Mouse (Mus musculus) lung, postnatal 0 days (tissue): ENCODE measurements around the gene Inhbc.

Experiments
- CTCF ChIP-seq: IDR thresholded peaks from 2 replicates; pipeline ENCODE4 v1.5.1; 2016; ENCODE audit warnings: antibody characterized with exemption, mild to moderate bottlenecking
- EP300 ChIP-seq: IDR thresholded peaks from 2 replicates; pipeline ENCODE4 v1.6.1; 2016; ENCODE audit warnings: antibody characterized with exemption, mild to moderate bottlenecking, control low read depth

DNA sequence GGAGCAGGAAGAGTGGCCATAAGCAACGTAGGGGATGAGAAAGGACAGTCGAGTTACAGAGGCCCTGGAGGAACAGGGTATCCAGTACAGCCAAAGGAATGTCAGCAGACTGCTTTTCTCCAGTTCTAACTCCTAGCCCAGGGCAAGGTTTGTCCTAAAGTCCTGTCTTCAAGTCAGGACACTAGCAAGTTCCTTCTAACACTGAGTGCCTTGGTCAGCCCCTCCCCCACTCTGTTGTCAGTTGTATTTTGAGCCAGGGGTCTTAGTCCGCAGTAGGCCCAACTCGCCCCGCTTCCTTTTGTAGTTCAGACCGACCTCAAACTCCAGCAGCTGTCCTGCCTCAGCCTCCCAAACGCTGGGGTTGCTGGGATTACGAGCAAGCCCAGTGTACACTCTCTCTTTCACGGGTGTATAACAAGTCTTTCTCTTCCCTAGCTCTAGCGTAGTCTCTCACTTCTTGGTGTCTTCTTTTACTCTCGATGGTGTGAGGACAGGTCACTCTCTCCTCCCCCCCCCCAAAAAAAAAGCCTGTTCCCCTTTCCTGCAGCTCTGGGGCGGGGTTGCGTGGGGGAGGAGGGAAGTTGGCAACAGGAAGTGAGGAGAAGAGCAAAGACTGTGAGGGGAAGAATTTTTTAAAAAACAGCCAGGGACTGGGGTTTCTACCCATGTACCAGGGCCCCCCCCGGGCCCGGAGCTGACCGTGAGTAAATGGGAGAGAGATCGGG is 46.9 kb downstream of the Inhbc start:
- TF ChIP-seq CTCF (no peak), EP300 (no peak)
